In genomic region chr16:27417632-27418031, GRCm38 (mm10) we compare ENCODE assay signal across 24 mouse cellular contexts. TPM values are rescaled to one million over a fixed set of nuclear protein-coding genes. Genes with fewer than 3 reads are reported as not detected.
DNase-seq lines count a peak whose midpoint lies in the region; ATAC-seq and TF ChIP-seq lines count a peak whose summit lies in the region.
"Had no signal": no experiment of that assay in that cellular context is flagged by ENCODE, and none has a peak within 500 bp of the region (broad histone marks: within the 10 kb centered on the region; RNA-seq: fewer than 3 reads in every experiment).

No protein-coding gene starts in this region.

- no peaks in the 10 kb centered on the region for H3K4me1 ChIP-seq in intestine, embryonic 15.5 days (replicated peaks)
- H3K4me1 ChIP-seq: embryonic facial prominence, embryonic 15.5 days; forebrain, embryonic 10.5 days; hindbrain, embryonic 13.5 days had no signal

- no peaks in the 10 kb centered on the region for H3K9me3 ChIP-seq in intestine, embryonic 15.5 days

- WGBS in intestine, embryonic 15.5 days = 86% methylated on average over 3 of the region's 3 CpGs

- H3K9ac ChIP-seq in intestine, embryonic 15.5 days = no peak overlapping the region
- H3K9ac ChIP-seq: embryonic facial prominence, embryonic 15.5 days; hindbrain, embryonic 13.5 days had no signal

- ATAC-seq in megakaryocyte progenitor cell, adult 5-6 weeks (replicated peaks; ENCODE audit: poor library complexity) = peak; percentile 92
- no peak for ATAC-seq in intestine, embryonic 15.5 days
- ATAC-seq: forebrain, embryonic 14.5 days; hindbrain, postnatal 0 days had no signal

- H3K36me3 ChIP-seq in intestine, embryonic 15.5 days = peaks cover 26% of the 10 kb centered on the region

- no peaks in the 10 kb centered on the region for H3K27me3 ChIP-seq in intestine, embryonic 15.5 days (replicated peaks)
- H3K27me3 ChIP-seq: embryonic facial prominence, embryonic 15.5 days; hindbrain, embryonic 13.5 days had no signal

- no peak overlapping the region for H3K4me2 ChIP-seq in intestine, embryonic 15.5 days (replicated peaks)
- H3K4me2 ChIP-seq: embryonic facial prominence, embryonic 15.5 days; hindbrain, embryonic 13.5 days had no signal

- peak overlapping the region; percentile 77 for H3K4me3 ChIP-seq in gastrocnemius, adult 2 months
- no peak overlapping the region for H3K4me3 ChIP-seq in intestine, embryonic 15.5 days (replicated peaks)
- H3K4me3 ChIP-seq: embryonic facial prominence, embryonic 15.5 days; erythroblast, embryonic 14.5 days; forebrain, embryonic 10.5 days; hindbrain, embryonic 13.5 days had no signal

- H3K27ac ChIP-seq in gastrocnemius, adult 2 months = peak overlapping the region; percentile 96
- no peak overlapping the region for H3K27ac ChIP-seq in intestine, embryonic 15.5 days
- H3K27ac ChIP-seq: embryonic facial prominence, embryonic 15.5 days; forebrain, embryonic 10.5 days; hindbrain, embryonic 13.5 days; hindbrain, postnatal 0 days had no signal

- intact Hi-C loops in gastrocnemius, adult 2 months (cut with DNase I) = loop anchor here (1.0 kb wide), 1 partner anchor 28 kb away; no protein-coding TSS in a partner anchor
- intact Hi-C loops in gastrocnemius, postnatal 36 days (cut with DNase I) = no loop called here

- TF ChIP-seq CTCF in gastrocnemius, adult 2 months (IDR thresholded peaks at IDR 0.05) = no peak

- no peak for DNase-seq in gastrocnemius, adult 2 months
- no peak for DNase-seq in gastrocnemius, postnatal 36 days
- DNase-seq in 416B (ENCODE audit: low read depth) (peak; percentile 23), MEL-GATA-1-ER (ENCODE audit: extremely low read depth, low read depth) (peak; percentile 75)
- no peak for DNase-seq in right cerebral cortex, postnatal 10 days (ENCODE audit: low spot score in 2 of 2)
- no peak for DNase-seq in cerebellum, postnatal 14 days
- DNase-seq: adrenal gland, postnatal 14 days; cerebellum, adult 11-12 months; cerebellum, adult 9-10 months; cerebellum, postnatal 36 days; gastrocnemius, postnatal 10 days; heart, adult 11 months; heart, postnatal 10 days; heart, postnatal 4 days had no signal

RNA-seq across cellular contexts. Expression of gene Ccdc50, which starts 29.0 kb away (rescaled TPM):
- total RNA-seq in gastrocnemius, adult 2 months (2021) = 10 to 100 TPM; 78.4 to 82.4 TPM
- 10 to 100 TPM; 61.8 to 70.7 TPM for total RNA-seq in gastrocnemius, postnatal 36 days (2021)
- total RNA-seq in megakaryocyte progenitor cell, adult 5-6 weeks (2015) = 129 and 143 TPM in 2 replicates
- 77.9 and 146 TPM in 2 replicates for total RNA-seq in megakaryocyte progenitor cell, adult 5-6 weeks (2017)
- polyA plus RNA-seq in intestine, embryonic 15.5 days (2015; fragmentation: Nextera tagmentation; extraction: Ambion mirVana) = 37.5 and 45.5 TPM in 2 replicates

RNA-seq across cellular contexts. Expression of gene Uts2b, which starts 47.6 kb away (rescaled TPM):
- total RNA-seq in gastrocnemius, adult 2 months (2021) = not detected
- total RNA-seq in gastrocnemius, postnatal 36 days (2021) = not detected
- total RNA-seq in megakaryocyte progenitor cell, adult 5-6 weeks (2015) = not detected in 2 replicates
- total RNA-seq in megakaryocyte progenitor cell, adult 5-6 weeks (2017) = not detected in 2 replicates
- polyA plus RNA-seq in intestine, embryonic 15.5 days (2015; fragmentation: Nextera tagmentation; extraction: Ambion mirVana) = 0.18 TPM in 1 of 2 replicates, not detected in the other
- total RNA-seq: adrenal gland, postnatal 14 days; gastrocnemius, postnatal 10 days had no signal
- polyA plus RNA-seq: embryonic facial prominence, embryonic 11.5 days; embryonic facial prominence, embryonic 15.5 days; erythroblast, embryonic 14.5 days; forebrain, embryonic 10.5 days; forebrain, embryonic 14.5 days; intestine, embryonic 14.5 days had no signal

Comparison
In these comparisons a context has a peak if more than half of its experiments do, and no peak if none do; other contexts are left out.
1. DNase-seq: peak in 416B (single experiment) and MEL-GATA-1-ER (single experiment); none in gastrocnemius, adult 2 months (single experiment), gastrocnemius, postnatal 36 days (0 of 2), right cerebral cortex, postnatal 10 days (0 of 2) and cerebellum, postnatal 14 days (0 of 2).